Mouse (Mus musculus) cerebellum, adult 9-10 months (tissue): ENCODE data around the gene Sart1.
"Not testable (repeated sequence)": the region's sequence is repeated elsewhere in the genome, so short reads cannot be mapped to it uniquely, and the experiment has no call there.

Source experiments
- DNase-seq: peaks from one replicate; pipeline ENCODE4 v3.0.0; 2022

Sart1 gene

GRCm38 (mm10) chr19:5413840-5414239 is 25.3 kb upstream of the Sart1 start:
- no peak for DNase-seq

- DNase-seq: no peak
Observed at GRCm38 (mm10) chr19:5411961-5412360, 23.5 kb upstream of the Sart1 start.

DNA sequence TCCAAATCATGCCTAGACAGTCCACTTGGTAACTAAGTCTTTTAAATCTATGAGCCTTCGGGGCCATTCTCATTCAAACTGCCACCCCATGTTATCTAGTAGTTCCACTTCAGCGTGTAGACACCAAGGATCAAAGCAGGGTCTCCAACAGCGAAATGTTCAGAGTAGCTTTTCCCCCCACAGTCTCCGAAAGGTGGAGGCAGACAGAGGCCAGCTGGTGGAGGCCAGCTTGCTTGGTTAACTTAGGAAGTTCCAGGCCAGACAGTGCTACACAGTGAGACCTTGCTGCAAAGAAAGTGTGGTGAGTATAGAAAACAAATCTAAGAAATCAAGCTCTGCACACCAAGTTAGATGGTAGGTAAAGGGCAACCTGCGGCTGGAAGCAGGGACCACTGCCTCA is 22.1 kb upstream of the Sart1 start:
- DNase-seq: no peak

DNA sequence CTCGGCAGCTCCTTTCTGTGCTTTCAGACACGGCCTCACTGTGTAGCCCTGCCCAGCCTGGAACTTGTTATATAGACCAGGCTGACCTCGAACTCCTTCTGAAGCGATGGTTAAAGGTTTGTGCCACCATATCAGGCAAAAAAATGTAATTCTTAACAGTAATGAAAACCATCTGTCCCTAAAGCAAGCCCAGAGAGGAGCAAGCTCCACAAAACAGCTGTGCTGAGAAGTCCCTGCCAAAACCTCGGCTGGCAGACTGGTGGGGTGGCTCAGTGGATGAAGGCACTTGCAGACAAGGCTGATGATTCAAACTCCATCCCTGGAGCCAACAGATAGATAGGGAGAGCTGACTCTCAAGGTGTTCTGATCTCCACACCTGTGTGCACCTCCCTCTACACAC is 20.6 kb upstream of the Sart1 start:
- no peak for DNase-seq

DNA sequence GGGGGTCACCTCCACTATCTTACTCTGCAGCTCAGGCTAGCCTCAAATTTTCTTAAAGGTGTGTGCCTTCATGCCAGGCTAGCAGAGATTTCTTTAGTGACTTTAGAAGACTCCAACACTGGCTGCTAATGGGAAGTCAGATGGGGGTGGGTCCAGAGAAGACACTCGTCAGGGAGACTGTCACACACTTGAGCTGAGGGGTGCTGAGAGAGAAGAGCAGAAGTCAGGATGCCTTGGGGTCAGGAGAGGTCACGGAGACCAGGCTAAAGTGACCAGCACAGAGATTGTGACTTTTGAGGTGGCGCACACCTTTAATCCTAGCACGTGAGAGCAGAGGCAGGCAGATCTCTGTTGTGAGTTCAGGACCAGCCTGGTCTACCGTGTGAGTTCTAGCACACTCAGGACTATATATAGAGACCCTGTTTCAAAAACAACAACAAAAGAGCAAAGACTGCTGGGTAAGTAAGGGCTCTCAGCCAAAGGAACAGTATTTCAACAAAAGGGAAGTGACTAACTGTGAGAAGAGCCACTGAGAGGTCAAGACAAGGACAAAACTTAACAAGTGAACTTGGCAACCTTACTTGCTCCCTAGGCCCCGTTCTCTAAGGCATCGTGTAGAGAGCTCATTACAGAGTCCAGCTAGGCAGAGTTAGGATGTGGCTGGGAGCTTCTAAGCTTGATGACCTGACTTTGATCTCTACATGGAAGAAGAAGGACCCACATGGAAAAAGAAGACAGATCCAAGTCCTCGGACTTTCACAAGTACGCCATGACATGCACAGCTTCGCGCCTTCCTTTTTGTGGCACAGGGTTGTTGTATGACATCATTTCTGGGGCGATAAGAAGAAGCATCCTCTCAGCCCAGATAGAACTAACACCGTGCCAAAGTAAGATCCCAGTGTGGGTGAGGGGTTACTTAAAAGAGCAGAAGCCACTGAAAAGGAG is 19.8 kb upstream of the Sart1 start:
- no peak for DNase-seq

GRCm38 (mm10) chr19:5407133-5407532 is 18.6 kb upstream of the Sart1 start:
- DNase-seq: peak; percentile 87

- DNase-seq: peak; percentile 82
Observed at GRCm38 (mm10) chr19:5406531-5407126, 18.1 kb upstream of the Sart1 start.

DNA sequence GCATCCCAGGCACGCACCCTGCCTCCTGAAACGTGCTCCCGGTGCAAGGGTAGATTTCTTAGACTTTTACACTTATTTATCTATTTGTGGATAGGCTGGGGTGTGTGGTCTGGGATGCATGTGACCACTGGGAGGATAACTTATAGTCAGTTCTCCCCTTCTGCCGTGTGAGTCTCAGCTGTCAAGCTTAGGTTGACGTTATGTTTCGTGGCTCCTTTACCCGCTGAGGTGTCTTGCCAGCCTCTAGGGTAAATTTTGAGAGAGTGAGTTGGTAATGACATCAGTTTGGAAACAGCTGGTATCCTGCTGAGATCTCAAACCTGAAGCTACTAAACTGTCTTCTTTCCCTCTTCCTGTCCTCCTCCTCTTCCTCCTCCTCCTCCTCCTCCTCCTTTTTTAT is 17.4 kb upstream of the Sart1 start:
- DNase-seq: no peak

GRCm38 (mm10) chr19:5402293-5402692 is 13.8 kb upstream of the Sart1 start, which contains the start of gene Tsga10ip:
Gene Tsga10ip (minus strand): TSS chr19:5402526.
- DNase-seq: peak; percentile 49

- DNase-seq: not testable (repeated sequence)
Observed at GRCm38 (mm10) chr19:5401073-5401472, 12.6 kb upstream of the Sart1 start.

GRCm38 (mm10) chr19:5395371-5395770 is 6.9 kb upstream of the Sart1 start:
- DNase-seq: no peak

GRCm38 (mm10) chr19:5394168-5394567 is 5.7 kb upstream of the Sart1 start:
- DNase-seq: peak; percentile 73

DNA sequence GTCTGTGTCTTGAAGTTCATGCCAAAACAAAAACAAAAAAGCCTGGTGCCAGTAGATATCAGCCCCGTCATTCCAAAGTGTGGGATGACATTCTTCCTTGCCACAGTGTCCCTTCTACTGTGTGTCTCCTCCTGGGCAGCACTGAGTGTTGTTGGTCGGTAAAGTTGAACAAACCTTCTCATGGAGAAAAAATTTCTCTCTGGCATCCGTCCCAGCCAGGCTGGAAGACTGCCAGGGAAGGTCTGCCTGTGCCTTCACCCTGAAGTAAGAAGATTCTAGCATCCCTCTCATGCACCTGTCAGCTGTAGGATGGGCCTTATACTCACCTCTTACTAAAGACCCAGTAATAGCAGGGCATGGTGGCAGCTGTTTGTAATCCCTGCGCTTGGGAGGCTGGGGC is 4.4 kb upstream of the Sart1 start:
- DNase-seq: peak; percentile 84

GRCm38 (mm10) chr19:5390416-5390815 is 1.9 kb upstream of the Sart1 start:
- DNase-seq: no peak

DNA sequence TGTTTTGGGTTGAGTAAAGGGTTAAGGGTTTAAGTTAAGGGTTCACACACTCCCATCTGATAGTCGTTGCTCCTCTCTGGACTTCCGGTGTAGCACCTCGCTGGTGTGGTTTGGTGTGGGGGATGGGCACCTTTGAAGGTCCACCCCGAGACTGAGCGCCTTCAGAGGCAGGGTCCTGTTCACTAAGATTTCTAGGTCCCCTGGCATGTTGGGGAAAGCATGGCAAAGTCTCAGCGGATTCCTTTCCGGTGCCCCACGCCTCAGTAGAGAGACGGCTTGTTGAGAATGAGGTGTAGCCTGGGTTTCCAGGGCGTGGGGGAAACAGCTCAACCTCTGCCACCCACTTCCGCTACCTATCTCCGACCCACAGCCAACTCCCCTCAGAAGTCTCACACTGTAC is 1.1 kb upstream of the Sart1 start:
- DNase-seq: no peak

GRCm38 (mm10) chr19:5388011-5388441 is 477 bp downstream of the Sart1 start:
- DNase-seq: no peak

GRCm38 (mm10) chr19:5384715-5385114 is 3.8 kb downstream of the Sart1 start:
- DNase-seq: no peak

- no peak for DNase-seq
Observed at GRCm38 (mm10) chr19:5383326-5383725, 5.2 kb downstream of the Sart1 start.

DNA sequence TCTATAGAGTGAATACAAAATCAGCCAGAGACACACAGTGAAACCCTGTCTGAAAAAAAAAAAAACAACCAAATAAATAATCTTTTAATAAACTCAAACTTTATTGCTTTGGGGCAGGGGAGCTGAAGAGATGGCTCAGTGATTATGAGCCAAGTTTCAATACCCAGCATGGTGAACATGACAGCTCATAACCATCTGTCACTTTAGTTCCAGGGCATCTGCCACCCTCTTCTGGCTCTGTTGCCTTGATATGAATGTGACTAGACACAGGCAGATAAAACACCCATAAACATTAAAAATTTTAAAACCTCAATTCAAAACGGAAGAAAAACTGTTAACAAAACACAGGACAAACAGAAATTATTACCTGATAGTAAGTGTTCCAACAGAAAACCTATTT is 11.1 kb downstream of the Sart1 start:
- no peak for DNase-seq

GRCm38 (mm10) chr19:5374748-5375147 is 13.8 kb downstream of the Sart1 start:
- no peak for DNase-seq

- no peak for DNase-seq
Observed at GRCm38 (mm10) chr19:5374177-5374576, 14.3 kb downstream of the Sart1 start.

DNA sequence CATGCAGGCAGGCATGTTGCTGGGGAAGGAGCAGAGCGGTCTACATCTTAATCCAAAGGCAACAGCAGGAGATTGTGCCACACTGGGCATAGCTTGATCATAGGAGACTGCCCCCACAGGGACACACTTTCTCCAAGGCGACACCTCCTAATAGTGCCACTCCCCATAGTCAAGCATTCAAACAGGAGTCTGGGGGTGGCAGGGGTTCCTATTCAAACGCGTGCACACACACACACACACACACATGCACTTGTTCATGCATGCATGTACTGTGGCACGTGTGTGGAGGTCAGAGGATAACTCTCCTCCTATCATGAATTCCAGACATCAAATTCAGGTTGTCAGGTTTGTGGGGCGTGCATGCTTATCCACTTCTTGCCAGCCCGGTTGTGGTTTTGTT is 15.8 kb downstream of the Sart1 start:
- DNase-seq: no peak

- DNase-seq: no peak
Observed at GRCm38 (mm10) chr19:5370932-5371331, 17.6 kb downstream of the Sart1 start.

DNA sequence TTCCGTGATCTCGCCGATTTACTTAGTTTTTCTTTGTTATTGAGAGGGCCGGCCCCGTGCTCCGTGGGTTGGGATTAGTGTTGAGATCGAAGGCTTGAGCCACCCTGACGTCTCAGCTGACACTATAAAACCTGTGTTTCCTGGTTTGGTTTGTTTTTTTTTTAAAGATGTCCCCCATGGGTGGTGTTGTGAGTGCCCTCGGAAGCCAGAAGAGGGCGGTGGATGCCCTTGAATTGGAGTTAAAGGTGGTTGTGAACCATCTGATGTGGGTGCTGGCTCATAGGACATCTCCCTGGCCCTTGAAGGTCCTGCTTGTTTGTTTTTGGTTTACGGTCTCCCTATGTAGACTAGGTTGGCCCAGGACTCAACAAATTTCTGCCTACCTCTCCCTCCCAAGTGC is 21.0 kb downstream of the Sart1 start:
- no peak for DNase-seq

DNA sequence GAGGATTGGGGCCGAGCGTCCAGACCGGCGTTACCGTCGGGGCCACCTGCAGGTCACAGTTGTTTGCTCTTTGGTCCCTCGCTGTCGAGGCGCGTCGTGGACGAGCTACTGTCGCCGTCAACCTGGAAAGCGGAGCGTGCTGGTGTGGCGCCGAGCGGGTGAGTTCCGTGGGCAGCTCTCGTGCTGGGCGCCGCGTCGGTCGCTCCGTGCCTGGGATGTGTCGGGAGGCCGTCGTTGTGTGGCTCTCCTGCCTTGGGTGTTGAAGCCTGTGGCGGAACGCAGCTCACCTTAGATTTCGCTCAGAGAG is 21.5 kb downstream of the Sart1 start, which contains the start of gene Banf1:
Gene Banf1, minus strand, starts transcription at position 116 of the 307 bp plus-strand sequence.
- no peak for DNase-seq
